Mouse (Mus musculus) A20 (cell line): ENCODE measurements around the gene Rpl26.
"Not testable (repeated sequence)": the region's sequence is repeated elsewhere in the genome, so short reads cannot be mapped to it uniquely, and the experiment has no call there.

Source experiments
- DNase-seq: peaks from one replicate; pipeline ENCODE4 v3.0.0-alpha.2; 2011; ENCODE audit warnings: low read depth, low spot score

The Rpl26 gene

GRCm38 (mm10) chr11:68914566-68914965, 13.2 kb downstream of the Rpl26 start:
- DNase-seq = no peak

DNA sequence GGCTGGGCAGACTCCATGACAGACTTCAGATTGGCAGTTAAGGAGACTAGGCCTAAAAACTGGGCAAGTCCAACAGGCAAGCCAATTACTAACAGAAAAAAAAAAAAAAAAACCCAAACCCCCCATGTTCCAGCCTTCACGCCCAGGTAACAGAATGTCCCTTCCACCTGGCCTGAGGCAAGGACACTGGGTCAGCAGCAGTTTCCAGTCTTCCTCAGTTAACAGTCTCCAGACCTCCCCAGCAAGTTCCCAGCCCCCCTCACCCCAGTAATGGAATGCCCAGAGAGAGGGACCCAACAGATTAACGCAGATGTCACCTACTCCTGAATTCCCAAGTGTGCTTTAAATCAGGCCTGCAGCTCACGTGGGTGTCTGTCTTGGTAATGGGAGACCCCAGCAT, 21.8 kb downstream of the Rpl26 start:
- no peak for DNase-seq

GRCm38 (mm10) chr11:68924749-68925148, 23.4 kb downstream of the Rpl26 start:
- no peak for DNase-seq

DNA sequence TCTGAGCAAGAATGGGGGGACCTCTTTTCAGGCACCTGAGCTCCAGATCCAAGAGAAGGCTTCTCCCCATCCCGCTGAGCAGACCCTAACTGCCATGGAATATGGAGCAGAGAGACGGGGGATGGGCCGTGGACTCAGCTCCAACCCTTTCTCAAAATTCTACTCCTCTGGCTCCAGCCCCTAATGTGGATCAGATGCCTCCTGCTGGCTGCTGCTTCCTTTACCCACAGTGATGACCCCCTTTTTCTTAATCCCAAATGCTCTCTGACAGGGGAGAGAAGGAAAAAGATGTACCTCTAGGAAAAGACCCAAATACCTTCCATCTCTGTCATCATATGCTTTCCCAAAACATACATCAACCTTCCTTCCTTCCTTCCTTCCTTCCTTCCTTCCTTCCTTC, 25.6 kb downstream of the Rpl26 start, which contains the start of gene Odf4:
Gene Odf4, minus strand, starts transcription at position 101 of the 400 bp plus-strand sequence.
- DNase-seq = no peak

DNA sequence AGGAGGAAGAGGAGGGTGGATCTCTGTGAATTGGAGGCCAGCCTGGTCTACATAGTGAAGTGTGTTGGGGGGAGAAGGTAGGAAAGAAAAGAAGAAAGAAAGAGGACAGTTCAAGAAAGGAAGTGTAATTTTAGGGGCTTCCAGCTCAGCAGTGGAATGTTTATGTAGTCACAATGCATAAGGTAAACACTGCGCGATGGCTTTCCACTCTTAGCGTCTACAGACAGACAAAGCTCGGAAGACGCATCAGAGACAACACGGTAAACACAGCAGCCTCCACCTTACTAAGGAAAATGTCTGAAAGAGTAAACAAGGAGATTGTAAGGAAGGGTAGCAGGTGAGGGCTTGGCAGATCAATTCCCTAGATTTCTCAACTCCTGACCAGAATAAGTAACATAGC, 28.6 kb downstream of the Rpl26 start:
- DNase-seq = no peak

DNA sequence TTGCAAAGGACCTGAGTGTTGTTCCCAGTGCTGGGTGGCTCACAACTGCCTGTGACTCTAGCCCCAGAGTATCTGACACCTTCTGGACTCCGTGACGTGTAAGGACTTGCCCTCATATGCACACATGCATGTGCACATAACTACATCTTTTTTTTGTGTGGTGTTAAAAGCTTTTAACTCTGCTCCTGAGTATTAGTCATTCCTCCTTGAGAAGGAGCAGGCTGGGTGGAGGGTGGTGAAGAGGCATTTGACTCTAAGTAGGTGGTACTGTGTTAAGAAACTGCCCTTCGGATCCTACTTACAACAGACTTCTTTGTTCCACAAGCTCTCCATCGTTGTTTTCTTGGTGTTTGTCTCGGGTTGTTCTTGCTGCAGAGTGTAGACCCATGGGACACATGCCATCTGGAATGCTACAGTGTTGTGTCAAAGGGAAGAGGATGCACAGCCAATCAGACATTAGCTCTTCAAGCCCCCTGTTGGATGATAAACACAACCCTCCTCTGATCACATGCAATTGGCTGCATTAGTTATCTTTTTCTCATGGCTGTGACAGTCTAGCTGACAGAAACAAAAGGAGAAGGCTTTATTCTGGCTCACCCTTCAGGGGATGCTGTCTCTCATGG, 32.6 kb downstream of the Rpl26 start:
- DNase-seq = no peak

DNA sequence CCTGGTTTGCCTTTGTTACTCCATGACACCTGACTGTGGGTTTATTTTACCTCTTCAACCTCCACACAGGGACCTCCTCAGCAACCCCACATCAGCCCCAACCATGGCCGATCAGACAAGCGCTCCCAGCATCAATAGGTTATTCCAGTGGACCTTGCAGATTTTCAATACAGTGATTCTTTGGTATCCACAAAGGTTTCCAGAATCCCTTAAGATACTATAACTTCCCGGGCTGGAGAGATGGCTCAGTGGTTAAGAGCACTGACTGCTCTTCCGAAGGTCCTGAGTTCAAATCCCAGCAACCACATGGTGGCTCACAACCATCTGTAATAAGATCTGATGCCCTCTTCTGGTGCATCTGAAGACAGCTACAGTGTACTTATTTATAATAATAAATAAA, 35.6 kb downstream of the Rpl26 start:
- DNase-seq = not testable (repeated sequence)

GRCm38 (mm10) chr11:68939451-68940304, 38.3 kb downstream of the Rpl26 start:
- DNase-seq = peak; percentile 92

DNA sequence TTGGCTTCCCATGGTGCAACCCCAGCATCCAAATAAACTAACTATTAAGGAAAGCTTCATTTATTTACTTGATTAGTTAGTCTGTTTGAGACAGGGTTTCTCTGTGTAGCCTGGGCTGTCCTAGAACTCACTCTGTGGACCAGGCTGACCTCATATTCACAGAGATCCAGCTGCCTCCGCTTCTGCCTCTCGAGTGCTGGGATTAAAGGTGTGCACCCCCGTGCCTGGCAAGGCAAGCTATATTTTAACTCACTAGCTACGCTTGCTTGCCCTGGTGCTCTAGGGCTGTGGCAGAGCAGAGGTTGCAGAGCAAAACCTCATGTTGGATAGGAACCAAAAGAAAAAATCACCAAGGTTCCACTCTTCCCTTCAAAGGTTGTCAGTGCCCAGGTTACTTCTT, 39.1 kb downstream of the Rpl26 start:
- DNase-seq = peak; percentile 13

- DNase-seq = no peak
Observed at GRCm38 (mm10) chr11:68942731-68943130, 41.3 kb downstream of the Rpl26 start.

GRCm38 (mm10) chr11:68945245-68945644, 43.9 kb downstream of the Rpl26 start:
- no peak for DNase-seq

DNA sequence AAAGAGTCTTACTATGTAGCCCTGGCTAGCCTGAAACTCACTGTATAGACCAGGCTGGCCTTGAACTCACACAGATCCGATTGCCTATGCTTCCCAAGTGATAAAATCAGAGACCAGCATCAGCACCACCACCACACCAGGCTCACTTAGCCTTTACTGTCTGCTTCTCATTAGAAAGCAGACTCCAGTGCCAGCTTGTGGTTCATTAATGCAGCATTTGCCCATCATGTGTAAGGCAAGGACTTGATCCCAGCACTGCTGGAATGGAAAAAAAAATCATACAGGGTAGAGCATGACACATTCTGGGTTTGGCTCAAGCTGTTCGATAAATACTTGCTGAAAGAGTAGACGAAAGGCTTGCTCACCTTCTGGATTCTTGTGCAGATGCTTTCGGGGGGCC, 44.6 kb downstream of the Rpl26 start:
- no peak for DNase-seq

GRCm38 (mm10) chr11:68946806-68947440, 45.5 kb downstream of the Rpl26 start:
- no peak for DNase-seq

DNA sequence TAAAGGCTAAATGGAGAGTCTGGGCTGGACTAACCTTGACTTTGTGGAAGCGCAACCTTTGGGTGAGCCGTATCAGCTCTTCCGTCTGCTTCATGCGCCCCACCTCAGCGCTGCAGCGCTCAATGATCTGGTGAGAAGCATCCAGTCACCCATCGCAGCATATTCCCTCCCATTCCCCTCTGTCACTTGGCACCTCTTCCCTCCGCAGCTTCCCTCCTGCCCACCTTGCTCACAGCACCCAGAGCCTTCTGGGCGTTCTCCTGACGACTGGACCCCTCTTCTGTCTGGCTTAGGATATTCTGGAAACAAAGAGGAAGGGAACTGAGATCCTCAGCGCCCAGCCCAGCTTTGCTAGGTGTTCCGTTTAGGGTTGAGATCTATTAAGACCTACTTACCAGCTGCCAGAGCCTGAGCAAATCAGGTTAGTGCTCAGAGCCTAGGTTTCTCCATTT, 46.2 kb downstream of the Rpl26 start:
- DNase-seq = no peak

GRCm38 (mm10) chr11:68953903-68954302, 52.5 kb downstream of the Rpl26 start:
- no peak for DNase-seq

DNA sequence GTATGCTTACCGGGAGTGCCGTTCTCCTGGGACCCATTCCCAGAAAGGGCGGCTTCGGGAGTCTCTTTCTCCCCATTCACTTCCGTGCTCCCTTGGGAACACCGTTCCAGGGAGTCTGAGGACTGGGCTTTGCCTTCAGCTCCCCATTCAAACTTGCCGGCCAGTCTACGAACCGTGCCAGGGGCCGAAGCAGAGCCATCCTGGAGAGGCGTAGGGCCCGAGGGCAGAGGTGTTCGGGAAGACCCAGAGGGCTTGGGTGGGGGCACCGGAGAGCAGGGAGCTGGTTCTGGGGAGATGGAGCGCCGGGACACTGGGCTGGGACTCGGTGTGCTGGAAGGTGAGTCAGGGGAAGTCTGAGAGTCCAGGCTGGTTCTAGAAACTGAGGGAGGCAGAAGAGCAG, 53.0 kb downstream of the Rpl26 start:
- no peak for DNase-seq

GRCm38 (mm10) chr11:68955473-68955872, 54.1 kb downstream of the Rpl26 start:
- no peak for DNase-seq

GRCm38 (mm10) chr11:68956107-68956506, 54.7 kb downstream of the Rpl26 start:
- no peak for DNase-seq
